Mouse (Mus musculus) thymus, adult 2 months (tissue): Measurements from ENCODE around the gene Ccnk. TPM values are rescaled to one million over a fixed set of nuclear protein-coding genes. Genes with fewer than 3 reads are reported as not detected.
A peak's percentile ranks its signal among the peaks of the same experiment; 100 is the strongest.

ENCODE experiments used
- DNase-seq: peaks from one replicate; pipeline ENCODE4 v3.0.0; 2021
- H3K27ac ChIP-seq: fragments of 200-500 bp; 2 replicates; pipeline ENCODE4 v1.5.1; 2012; ENCODE audit warnings: low read length, control low read depth; ENCODE audit not compliant: control insufficient read depth, insufficient read depth
- H3K27me3 ChIP-seq: fragments of 200-500 bp; 2 replicates; pipeline ENCODE4 v1.6.1; 2012; ENCODE audit warnings: mild to moderate bottlenecking, low read length, moderate library complexity, mixed read lengths; ENCODE audit not compliant: control insufficient read depth, insufficient read depth
- H3K36me3 ChIP-seq: fragments of 200-500 bp; 2 replicates; pipeline ENCODE4 v1.6.1; 2012; ENCODE audit warnings: mild to moderate bottlenecking, low read length, moderate library complexity; ENCODE audit not compliant: control insufficient read depth, insufficient read depth
- H3K4me1 ChIP-seq: fragments of 200-500 bp; replicated peaks from 2 replicates; pipeline ENCODE4 v1.6.1; 2012; ENCODE audit warnings: low read length; ENCODE audit not compliant: control insufficient read depth, insufficient read depth
- H3K4me3 ChIP-seq: fragments of 200-500 bp; 2 replicates; pipeline ENCODE4 v1.5.1; 2012; ENCODE audit warnings: mild to moderate bottlenecking, low read length, control low read depth, moderate library complexity; ENCODE audit not compliant: control insufficient read depth, insufficient read depth
- CTCF ChIP-seq: fragments of 200-500 bp; IDR thresholded peaks from 2 replicates; pipeline ENCODE4 v1.5.1; 2012; ENCODE audit warnings: mild to moderate bottlenecking, control low read depth, low read length, moderate library complexity, borderline replicate concordance; ENCODE audit not compliant: control insufficient read depth, poor library complexity, insufficient read depth; ENCODE audit errors: extremely low read depth
- POLR2A ChIP-seq: fragments of 200-500 bp; IDR thresholded peaks from 2 replicates; pipeline ENCODE4 v1.6.1; 2012; ENCODE audit warnings: mild to moderate bottlenecking, low read length, control low read depth, moderate library complexity; ENCODE audit not compliant: control insufficient read depth, poor library complexity, insufficient read depth; ENCODE audit errors: extremely low read depth
- WGBS: fragments of 180-500 bp; shearing (Covaris S2); methylation state at CpG from one replicate; pipeline ENCODE4 v1.1.7; 2018; 5-methylcytosine and 5-hydroxymethylcytosine counted together
- polyA plus RNA-seq: library from polyadenylated mRNA; depleted of rRNA; stranded (reverse); fragments of >200 nt; gene quantifications from 2 replicates; pipeline ENCODE4 v1.2.3, GENCODE M21; 2012

Gene Ccnk
- polyA plus RNA-seq, 1 experiment = 36.2 TPM

DNA sequence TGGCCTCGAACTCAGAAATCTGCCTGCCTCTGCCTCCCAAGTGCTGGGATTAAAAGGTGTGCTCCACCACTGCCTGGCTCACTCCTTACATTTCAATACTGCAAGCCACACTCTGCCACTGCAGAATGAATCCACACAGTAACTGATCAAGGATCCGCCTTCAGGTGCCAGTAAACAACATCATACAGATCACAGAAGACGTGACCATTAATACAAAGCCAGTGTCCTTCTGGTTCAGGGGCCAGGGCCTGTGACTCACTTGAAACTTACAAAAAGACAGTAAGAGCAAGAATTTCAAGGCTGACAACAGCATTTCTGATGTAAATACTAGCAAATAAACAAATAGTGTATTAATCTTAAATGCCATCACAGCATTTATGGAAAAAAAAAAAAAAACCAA is 34.2 kb upstream of the Ccnk start:
- over 99% methylated on average over 3 of the region's 3 CpGs for WGBS
- Histone ChIP-seq H3K4me3 (no peak overlapping the region), H3K27ac (no peak overlapping the region), H3K36me3 (peaks cover 30% of the 10 kb centered on the region), H3K4me1 (no peaks in the 10 kb centered on the region), H3K27me3 (no peaks in the 10 kb centered on the region)
- DNase-seq = no peak
- TF ChIP-seq CTCF (no peak), POLR2A (no peak)

DNA sequence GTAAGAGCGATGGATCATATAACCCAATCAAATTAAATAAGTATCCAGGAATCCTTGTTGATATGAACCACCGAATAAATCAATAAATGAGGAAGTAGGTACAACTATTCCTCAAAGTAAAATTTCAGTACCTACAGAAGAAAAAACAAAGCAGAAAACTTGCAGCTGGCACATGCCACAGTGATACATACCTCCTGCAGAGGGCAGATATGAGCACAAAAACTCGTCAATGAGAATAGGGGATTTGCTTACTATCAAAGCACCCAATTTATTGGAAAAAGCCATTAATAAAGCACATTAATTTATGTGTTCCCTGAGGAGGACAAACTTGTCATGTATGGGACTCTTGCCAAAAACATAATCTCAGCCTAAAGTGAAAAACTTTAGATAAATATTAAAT is 29.6 kb upstream of the Ccnk start:
- TF ChIP-seq CTCF (no peak), POLR2A (no peak)
- WGBS = 68% methylated on average over 3 of the region's 3 CpGs
- Histone ChIP-seq H3K27me3 (no peaks in the 10 kb centered on the region), H3K36me3 (peaks cover 22% of the 10 kb centered on the region), H3K27ac (no peak overlapping the region), H3K4me1 (no peaks in the 10 kb centered on the region), H3K4me3 (no peak overlapping the region)
- no peak for DNase-seq

DNA sequence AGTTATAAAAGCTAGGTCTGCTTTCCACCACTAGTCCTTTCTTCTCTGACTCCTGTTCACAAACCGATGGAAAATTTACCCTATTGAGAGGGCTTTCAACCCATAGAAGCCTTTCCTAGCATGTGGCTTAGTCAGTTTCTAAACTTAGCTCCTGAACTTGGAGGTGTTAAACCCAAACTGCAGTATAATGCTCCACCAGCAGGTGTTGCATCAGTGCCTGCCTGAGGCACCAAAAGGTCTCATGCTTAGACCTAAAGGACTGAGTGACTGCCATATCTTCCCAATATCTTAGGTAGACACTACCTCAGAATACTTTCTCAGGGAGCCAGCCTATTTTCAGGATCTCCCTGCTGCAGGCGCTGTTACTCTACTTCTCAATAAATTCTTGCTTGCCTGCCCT is 26.6 kb upstream of the Ccnk start:
- TF ChIP-seq CTCF (no peak), POLR2A (no peak)
- 99% methylated on average over 2 of the region's 2 CpGs for WGBS
- Histone ChIP-seq H3K36me3 (peaks cover 33% of the 10 kb centered on the region), H3K27ac (no peak overlapping the region), H3K27me3 (no peaks in the 10 kb centered on the region), H3K4me1 (no peaks in the 10 kb centered on the region), H3K4me3 (no peak overlapping the region)
- peak; percentile 12 for DNase-seq

DNA sequence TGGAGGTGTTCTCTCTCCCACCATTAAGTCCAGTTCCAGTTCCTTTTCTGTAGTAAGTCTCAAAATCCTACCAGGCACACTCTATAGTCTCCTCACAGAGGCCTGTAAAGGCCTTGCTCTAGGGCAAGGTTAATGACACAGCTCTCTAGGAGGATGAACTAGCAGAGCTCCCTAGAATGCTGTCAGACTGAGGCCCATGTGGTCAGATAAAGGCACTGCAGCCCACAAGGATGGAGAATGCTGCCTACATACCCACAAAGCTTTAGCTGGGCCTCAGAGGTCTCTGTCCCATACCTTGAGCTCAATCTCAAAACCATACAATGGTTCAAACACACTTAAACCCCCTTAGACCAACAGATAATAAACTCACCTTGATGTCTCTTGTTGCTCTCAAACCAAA is 19.5 kb upstream of the Ccnk start:
- DNase-seq = no peak
- H3K4me3 ChIP-seq = no peak overlapping the region
- no peaks in the 10 kb centered on the region for H3K4me1 ChIP-seq
- H3K36me3 ChIP-seq = peaks cover 67% of the 10 kb centered on the region
- no peak for TF ChIP-seq POLR2A
- TF ChIP-seq CTCF = no peak
- no peak overlapping the region for H3K27ac ChIP-seq
- H3K27me3 ChIP-seq = no peaks in the 10 kb centered on the region

DNA sequence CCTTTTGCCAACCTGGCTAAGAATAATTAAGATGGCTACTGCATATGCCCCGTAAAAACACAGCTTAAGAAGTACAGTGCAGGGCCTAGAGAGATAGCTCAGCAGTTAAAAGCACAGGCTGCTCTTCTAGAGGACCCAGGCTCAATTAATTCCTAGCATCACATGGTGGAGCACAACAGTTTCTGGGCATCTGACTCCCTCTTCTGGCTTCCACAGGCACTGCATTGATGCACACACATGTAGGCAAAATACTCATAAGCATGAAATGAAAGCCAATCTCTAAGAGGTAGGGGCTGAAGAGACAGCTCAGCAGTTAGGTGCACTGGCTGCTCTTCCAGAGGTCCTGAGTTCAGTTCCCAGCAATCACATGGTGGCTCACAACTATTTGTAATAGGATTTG is 17.3 kb upstream of the Ccnk start:
- WGBS = 95% methylated on average over 1 of the region's 1 CpGs
- peaks cover 54% of the 10 kb centered on the region for H3K36me3 ChIP-seq
- H3K4me1 ChIP-seq = no peaks in the 10 kb centered on the region
- no peaks in the 10 kb centered on the region for H3K27me3 ChIP-seq
- no peak overlapping the region for H3K4me3 ChIP-seq
- peak; percentile 11 for DNase-seq
- TF ChIP-seq POLR2A = no peak
- no peak for TF ChIP-seq CTCF
- H3K27ac ChIP-seq = no peak overlapping the region

DNA sequence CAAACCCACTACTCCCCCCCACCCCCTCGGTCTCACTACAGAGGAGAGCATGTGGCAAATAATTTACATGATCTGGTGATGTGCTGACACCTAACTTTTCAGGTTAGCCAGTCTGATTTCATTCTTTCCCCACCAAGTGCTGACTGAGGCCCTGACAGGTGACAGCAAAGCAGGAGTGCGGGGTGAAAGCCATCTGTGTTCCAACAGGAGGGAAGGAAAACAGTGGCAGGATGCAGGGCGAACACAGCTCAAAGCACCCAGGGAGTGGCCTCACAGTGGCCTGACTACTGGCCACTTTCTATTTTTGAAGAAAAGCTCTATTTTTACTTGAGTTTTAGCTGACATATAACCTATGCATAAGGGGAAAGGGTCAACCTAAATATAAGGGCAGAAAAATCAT is 15.7 kb upstream of the Ccnk start:
- Histone ChIP-seq H3K27me3 (no peaks in the 10 kb centered on the region), H3K27ac (no peak overlapping the region), H3K36me3 (peaks cover 43% of the 10 kb centered on the region), H3K4me3 (no peak overlapping the region), H3K4me1 (no peaks in the 10 kb centered on the region)
- 97% methylated on average over 3 of the region's 3 CpGs for WGBS
- TF ChIP-seq POLR2A (no peak), CTCF (no peak)
- no peak for DNase-seq

DNA sequence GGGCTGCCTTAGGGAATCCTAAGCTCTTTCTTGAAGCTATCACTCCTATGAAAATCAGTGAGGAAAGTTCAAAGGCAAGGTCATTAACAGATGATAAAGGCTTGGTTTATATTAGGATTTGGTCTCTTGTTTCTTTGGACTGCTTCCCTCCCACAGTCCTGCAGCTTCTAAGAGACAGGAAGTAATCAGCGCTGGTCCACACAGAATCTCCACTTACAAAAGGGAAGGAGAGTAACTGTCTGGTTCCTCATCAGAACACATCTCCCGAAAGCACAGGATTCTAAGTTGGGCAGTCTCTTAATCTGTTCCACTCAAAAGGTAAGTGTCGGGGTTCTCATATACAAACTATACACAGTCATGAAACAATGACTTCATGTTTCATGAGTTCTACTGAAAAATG is 10.5 kb upstream of the Ccnk start:
- WGBS = 58% methylated on average over 3 of the region's 3 CpGs
- TF ChIP-seq POLR2A = no peak
- TF ChIP-seq CTCF = no peak

More for the DNA sequence above, 10.5 kb upstream of the Ccnk start:
- DNase-seq = no peak
- Histone ChIP-seq H3K27me3 (no peaks in the 10 kb centered on the region), H3K27ac (no peak overlapping the region), H3K4me3 (no peak overlapping the region), H3K4me1 (peaks cover 5% of the 10 kb centered on the region), H3K36me3 (peaks cover 6% of the 10 kb centered on the region)
